Mouse (Mus musculus) heart, embryonic 11.5 days (tissue): ENCODE results near the gene Mettl7a3. TPM values are rescaled to one million over a fixed set of nuclear protein-coding genes. Genes with fewer than 3 reads are reported as not detected.

Experiments
- ATAC-seq: fragments of 200-750 bp; cut with Nextera tagmentation; replicated peaks from 2 replicates; pipeline ENCODE4 v1.8.0; 2017; ENCODE audit warnings: moderate library complexity; ENCODE audit not compliant: insufficient number of reproducible peaks, low FRiP score, low TSS enrichment
- H3K27ac ChIP-seq: fragments of 300-500 bp; sonication (generic); 2 replicates; pipeline ENCODE4 v1.5.1; 2014; ENCODE audit warnings: mild to moderate bottlenecking, low read depth, low read length
- H3K27me3 ChIP-seq: fragments of 300-500 bp; sonication (generic); 2 replicates; pipeline ENCODE4 v1.6.1; 2014; ENCODE audit warnings: mild to moderate bottlenecking, low read length, mixed read lengths; ENCODE audit not compliant: control insufficient read depth, insufficient read depth
- H3K36me3 ChIP-seq: fragments of 300-500 bp; sonication (generic); 2 replicates; pipeline ENCODE4 v1.6.1; 2014; ENCODE audit warnings: mild to moderate bottlenecking, low read length, moderate library complexity, mixed read lengths; ENCODE audit not compliant: control insufficient read depth, insufficient read depth
- H3K4me1 ChIP-seq: fragments of 300-500 bp; sonication (generic); 2 replicates; pipeline ENCODE4 v1.6.1; 2014; ENCODE audit warnings: low read length; ENCODE audit not compliant: control insufficient read depth, insufficient read depth
- H3K4me2 ChIP-seq: fragments of 300-500 bp; sonication (generic); 2 replicates; pipeline ENCODE4 v1.6.1; 2014; ENCODE audit warnings: mild to moderate bottlenecking, moderate library complexity
- H3K4me3 ChIP-seq: fragments of 300-500 bp; sonication (generic); 2 replicates; pipeline ENCODE4 v1.5.1; 2014; ENCODE audit warnings: low read depth, low read length
- H3K9ac ChIP-seq: fragments of 300-500 bp; sonication (generic); 2 replicates; pipeline ENCODE4 v1.6.1; 2014; ENCODE audit warnings: mild to moderate bottlenecking, low read depth, low read length, moderate library complexity
- H3K9me3 ChIP-seq: fragments of 300-500 bp; sonication (generic); replicated peaks from 2 replicates; pipeline ENCODE4 v1.6.1; 2016; ENCODE audit warnings: low read length; ENCODE audit not compliant: control insufficient read depth
- WGBS: fragments of 180-500 bp; shearing (Covaris S2); extraction: QIAGEN DNeasy Blood & Tissue Kit; methylation state at CpG from one replicate; pipeline ENCODE4 v1.1.7; 2014; ENCODE audit not compliant: insufficient replicate concordance; 5-methylcytosine and 5-hydroxymethylcytosine counted together
- polyA plus RNA-seq: library from polyadenylated mRNA; unstranded; fragments of >200 nt; fragmentation: Nextera tagmentation; extraction: Ambion mirVana; gene quantifications from 2 replicates; pipeline ENCODE4 v1.2.1, GENCODE M21; 2014

The Mettl7a3 gene
- polyA plus RNA-seq, 1 experiment from 2014 or later: not detected

GRCm38 (mm10) chr15:100387544-100388223 is 53.0 kb downstream of the Mettl7a3 start:
- Histone ChIP-seq H3K9me3 (no peaks in the 10 kb centered on the region), H3K4me2 (no peak overlapping the region), H3K4me3 (no peak overlapping the region), H3K4me1 (peaks cover 15% of the 10 kb centered on the region; the same call in 1 of the 2 replicates), H3K9ac (no peak overlapping the region), H3K27ac (no peak overlapping the region), H3K27me3 (no peaks in the 10 kb centered on the region), H3K36me3 (no peaks in the 10 kb centered on the region)
- ATAC-seq: no peak
- 91% methylated on average over 17 of the region's 17 CpGs for WGBS

DNA sequence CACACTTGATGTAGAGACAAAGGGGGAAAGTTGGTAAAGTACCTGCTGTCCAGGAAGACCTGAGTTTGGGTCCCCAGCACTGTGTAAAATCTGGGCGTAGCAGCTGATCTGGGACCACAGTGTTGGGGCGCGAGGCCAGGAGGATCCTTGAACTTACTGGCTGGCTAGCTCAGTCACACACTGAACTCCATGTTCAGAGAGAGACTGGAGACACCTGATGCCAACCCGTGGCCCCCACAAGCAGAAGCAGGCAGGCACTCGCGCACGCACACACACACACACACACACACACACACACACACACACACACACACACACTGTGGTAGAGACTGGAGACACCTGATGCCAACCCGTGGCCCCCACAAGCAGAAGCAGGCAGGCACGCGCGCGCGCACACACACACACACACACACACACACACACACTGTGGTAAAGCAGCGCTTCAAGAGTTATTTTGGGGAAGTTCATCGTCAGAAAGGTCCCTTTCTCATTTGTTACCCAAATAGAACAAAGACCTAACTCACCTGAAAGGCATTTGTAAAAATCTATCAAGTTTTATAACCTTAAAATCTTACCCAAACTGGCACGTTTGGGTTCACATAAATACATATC is 53.6 kb downstream of the Mettl7a3 start:
- Histone ChIP-seq H3K9me3 (no peaks in the 10 kb centered on the region), H3K27ac (no peak overlapping the region), H3K4me3 (no peak overlapping the region), H3K36me3 (no peaks in the 10 kb centered on the region), H3K27me3 (no peaks in the 10 kb centered on the region), H3K4me1 (peaks cover 16% of the 10 kb centered on the region; the same call in 1 of the 2 replicates), H3K4me2 (no peak overlapping the region), H3K9ac (no peak overlapping the region)
- ATAC-seq: no peak
- 88% methylated on average over 16 of the region's 16 CpGs for WGBS

- ATAC-seq: no peak
- Histone ChIP-seq H3K4me1 (peaks cover 16% of the 10 kb centered on the region; the same call in 1 of the 2 replicates), H3K9me3 (no peaks in the 10 kb centered on the region), H3K27me3 (no peaks in the 10 kb centered on the region), H3K36me3 (no peaks in the 10 kb centered on the region), H3K4me3 (no peak overlapping the region), H3K27ac (no peak overlapping the region), H3K9ac (no peak overlapping the region), H3K4me2 (no peak overlapping the region)
- WGBS: 76% methylated on average over 9 of the region's 9 CpGs
Observed at GRCm38 (mm10) chr15:100388886-100389285, 54.2 kb downstream of the Mettl7a3 start.

Other genes with a start within 250 kb of the Mettl7a3 start
- gene Atf1, start 107.1 kb upstream of the Mettl7a3 start, polyA plus RNA-seq: 33.7 and 38.6 TPM in 2 replicates
- not detected in 2 replicates for gene Tmprss12, start 54.1 kb upstream of the Mettl7a3 start, polyA plus RNA-seq
- 2.5 and 2.7 TPM in 2 replicates for gene Mettl7a1, start 30.8 kb upstream of the Mettl7a3 start, polyA plus RNA-seq
- gene Methig1, start 18.2 kb downstream of the Mettl7a3 start, polyA plus RNA-seq: not detected in 2 replicates
- gene Mettl7a2, start 18.3 kb downstream of the Mettl7a3 start, polyA plus RNA-seq: not detected in 2 replicates
- gene Higd1c, start 29.6 kb downstream of the Mettl7a3 start, polyA plus RNA-seq: not detected in 2 replicates
- gene Gm5475, start 87.2 kb downstream of the Mettl7a3 start, polyA plus RNA-seq: not detected in 2 replicates
- gene Slc11a2, start 90.1 kb downstream of the Mettl7a3 start, polyA plus RNA-seq: 14.9 and 15.5 TPM in 2 replicates
- 19.0 and 19.3 TPM in 2 replicates for gene Letmd1, start 134.1 kb downstream of the Mettl7a3 start, polyA plus RNA-seq
- gene Csrnp2, start 160.6 kb downstream of the Mettl7a3 start, polyA plus RNA-seq: 9.4 and 10.2 TPM in 2 replicates
- 15.4 and 18.9 TPM in 2 replicates for gene Tfcp2, start 217.1 kb downstream of the Mettl7a3 start, polyA plus RNA-seq